Mouse (Mus musculus) thymus, adult 18-20 months (tissue): ENCODE data around the gene Zc2hc1b.
"Not testable (repeated sequence)": the region's sequence is repeated elsewhere in the genome, so short reads cannot be mapped to it uniquely, and the experiment has no call there.

Experiments
- DNase-seq, 2 experiments: peaks; one replicate each; pipeline ENCODE4 v3.0.0; 2022; ENCODE audit warnings: mixed read lengths in 2 of 2

Zc2hc1b gene

DNA sequence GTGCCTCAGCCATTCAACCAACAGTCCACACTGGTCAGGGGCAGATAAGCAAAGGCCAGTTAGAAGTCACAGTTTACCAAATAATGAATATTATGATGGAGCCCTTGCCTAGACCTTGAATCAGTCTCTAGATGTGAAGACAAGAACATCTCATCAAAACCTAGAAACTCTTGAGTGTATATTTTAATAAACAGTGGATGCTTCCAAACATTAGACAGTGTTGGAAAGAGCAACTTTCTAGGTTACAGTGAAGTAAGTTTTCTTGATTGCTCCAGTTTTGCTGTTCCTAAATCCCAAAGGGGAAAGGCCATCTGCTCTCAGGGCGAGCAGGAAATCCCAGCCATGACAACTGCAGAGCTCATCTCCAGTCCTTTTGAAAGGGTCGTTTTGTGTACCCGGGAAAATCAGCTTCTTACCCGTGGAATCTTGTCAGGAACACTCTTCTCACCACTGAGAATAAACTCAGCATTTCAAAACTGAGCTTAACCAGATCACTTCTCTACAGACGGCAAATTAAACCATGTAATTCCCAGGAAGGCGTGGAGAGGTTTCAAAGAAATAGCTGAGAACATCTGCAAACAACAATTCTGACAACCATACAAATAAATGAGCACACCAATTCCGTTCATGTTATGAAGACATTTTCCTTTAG, at the start of gene Zc2hc1b:
Gene Zc2hc1b, minus strand, starts transcription at position 51 of the 652 bp plus-strand sequence.
- DNase-seq: no peak

DNA sequence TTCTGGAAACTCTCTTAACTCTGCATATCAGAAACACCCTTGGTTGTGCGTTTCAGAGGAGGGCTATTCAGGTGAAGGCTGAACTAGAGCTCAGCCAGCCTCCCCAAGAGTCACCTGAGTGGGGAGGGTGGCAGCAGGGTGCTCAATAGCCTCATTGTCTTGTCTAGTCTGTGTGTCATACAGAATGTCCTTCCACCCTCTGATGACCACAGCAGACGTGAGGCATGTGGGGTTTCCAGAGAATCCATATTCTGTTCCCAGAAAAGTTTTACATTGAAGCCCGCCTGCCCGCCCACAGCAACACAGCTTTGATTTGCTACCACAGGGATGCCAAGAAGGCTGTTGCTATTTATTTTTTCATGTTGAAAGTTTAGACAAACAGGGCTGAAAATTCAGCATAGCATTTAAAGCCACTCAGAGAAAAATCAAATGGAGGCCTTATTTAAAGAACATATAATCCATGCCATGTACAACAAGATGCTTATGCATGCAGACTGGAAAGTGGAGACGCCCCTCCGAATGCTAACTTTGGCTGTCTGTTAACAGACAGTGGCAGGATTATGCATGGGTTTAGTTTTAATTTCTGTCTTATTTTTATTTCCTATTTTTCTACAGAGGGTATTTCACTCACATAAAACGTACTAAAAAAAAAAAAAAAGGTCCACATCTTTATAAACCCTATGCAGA, 47.7 kb upstream of the Zc2hc1b start:
- DNase-seq: no peak

DNA sequence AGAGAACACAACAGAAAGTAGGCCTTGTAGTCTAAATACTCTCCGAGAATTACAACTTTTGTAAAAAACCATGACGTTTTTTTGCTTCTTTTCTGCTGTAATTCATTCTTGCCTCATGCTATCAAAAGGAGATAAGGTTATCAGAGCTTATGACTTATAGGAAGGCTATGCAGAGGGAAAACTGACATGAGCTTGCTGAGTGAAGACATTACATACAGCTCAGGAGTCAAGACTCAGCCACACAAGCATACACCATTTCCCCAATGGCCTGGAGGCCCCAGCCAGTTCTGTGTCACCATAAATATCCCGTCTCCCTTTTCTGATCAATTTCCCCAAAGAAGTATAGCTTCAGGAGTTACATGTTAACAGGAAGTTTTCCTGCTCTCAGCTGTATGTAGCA, 44.3 kb upstream of the Zc2hc1b start:
- no peak for DNase-seq

DNA sequence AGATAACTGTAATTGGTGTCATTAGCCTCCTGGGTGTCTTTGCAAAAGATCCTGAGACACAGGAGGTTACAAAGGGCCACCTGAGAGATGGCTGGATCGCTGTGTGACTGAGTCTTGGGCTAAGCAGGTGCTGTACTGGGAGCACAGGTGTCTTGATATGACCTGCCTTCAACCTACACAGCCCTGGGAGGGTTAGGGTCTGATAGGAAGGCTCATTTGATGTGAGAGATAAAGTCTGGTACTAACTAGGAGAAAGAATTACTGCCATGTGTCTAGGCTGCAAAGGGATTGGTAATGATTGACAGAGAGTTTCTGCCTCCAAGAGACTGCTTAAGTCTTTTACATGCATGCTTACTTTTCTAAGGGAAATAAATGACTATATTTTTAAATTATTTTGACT, 42.2 kb upstream of the Zc2hc1b start:
- no peak for DNase-seq

DNA sequence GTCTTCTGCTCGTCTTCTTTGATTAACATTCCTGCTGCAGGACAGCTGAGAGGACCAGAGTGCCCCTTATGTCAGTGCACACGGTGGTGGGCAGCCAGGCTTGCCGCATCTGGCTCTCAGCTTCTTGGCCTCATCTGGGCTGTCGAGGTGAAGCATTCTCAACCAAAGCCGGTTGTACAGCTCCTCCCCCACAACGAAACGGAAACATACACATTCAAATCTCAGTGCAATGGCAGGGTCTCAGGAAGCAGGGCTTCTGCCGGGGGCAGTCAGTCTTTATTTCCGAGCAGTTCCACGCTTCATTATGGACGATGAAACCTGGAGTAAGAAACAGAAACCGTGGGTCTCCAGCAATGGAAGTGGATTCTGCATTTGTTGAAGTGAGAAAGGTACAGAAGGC, 36.1 kb upstream of the Zc2hc1b start:
- no peak for DNase-seq

DNA sequence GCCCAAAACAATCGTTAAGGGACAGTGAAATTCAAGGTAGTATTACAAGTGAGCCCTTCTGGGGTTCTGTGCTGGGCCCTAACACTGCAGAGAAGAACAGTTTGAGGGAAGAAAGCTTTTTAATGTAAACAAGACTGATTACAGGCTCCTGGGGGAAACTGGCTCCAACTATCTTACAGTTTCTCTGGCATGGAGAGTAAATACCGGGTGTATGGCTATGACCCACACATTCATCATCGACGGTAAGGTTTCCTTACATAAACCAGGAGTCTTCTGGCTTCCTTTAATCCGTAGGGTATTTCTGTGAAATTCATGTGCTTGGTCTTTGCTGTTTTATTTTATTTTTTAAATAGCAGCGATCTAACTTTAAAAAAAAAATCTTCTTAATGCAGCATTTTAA, 35.0 kb upstream of the Zc2hc1b start:
- no peak for DNase-seq

DNA sequence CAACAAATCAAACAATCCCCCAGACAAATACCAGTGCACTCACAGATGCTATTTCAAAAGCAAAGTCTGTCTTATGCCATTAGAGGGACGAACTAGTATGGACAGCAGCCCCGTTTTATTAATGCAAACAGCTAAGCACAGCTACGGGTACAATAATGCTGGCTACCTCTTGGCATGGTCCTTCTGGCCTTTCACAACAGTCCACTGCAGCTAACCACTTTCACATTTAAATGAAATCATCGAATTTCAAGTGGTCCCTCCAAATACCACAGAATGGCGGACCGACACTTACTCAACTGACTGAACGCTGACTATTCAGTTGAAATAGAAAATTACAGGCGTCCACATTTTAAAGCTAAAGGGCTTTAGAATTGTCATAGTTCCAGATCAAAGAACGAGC, 34.5 kb upstream of the Zc2hc1b start:
- no peak for DNase-seq

DNA sequence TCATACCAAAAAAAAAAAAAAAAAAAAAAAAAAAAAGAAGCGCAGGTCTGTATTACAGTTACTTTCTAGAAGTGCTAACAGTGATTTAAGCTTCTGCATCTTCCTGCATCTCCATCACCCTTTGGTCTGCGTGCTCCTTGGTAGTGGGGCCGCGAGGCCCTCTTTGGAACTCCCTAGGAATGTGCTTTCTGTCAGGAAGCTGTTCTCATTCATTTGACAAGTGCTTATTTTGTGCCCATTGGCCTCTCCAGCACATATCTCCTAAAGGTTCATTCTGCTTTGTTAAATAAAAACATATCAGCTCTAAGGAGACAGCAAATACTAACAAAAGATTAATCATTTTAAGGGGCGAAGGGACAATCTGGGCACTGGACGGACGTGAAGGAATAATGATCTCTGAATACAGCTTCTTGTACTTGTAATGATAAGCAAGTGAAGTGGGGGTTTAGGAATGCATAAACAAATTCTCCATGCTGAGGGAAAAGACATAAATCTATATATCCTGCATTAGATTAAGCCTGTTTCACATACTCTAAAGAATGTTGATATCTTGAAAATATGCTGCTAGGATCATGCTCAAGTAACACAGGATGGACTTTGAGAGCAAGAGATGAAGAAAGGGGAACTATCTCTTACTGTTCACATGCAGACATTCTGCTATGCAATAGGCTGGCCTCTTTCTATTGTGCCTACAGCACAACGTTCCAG, 32.3 kb upstream of the Zc2hc1b start:
- DNase-seq: no peak

DNA sequence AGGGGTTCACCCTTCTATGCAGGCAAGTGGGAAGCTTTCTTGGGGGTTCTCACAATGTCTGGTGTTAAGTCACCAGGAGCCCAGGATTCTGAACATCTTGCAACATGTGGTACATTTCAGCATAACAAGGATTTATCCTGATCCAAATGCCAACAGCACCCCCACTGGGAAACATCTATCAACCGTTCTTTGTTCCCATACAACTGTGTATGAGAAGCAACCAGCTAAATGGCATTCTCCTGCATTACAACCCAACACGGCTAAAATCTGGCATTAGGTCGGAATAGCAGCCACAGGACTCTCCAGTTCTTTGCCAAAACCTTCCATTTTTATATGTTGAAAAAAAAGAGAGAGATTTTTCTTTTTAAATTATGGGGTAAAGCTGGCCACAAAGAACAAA, 31.7 kb upstream of the Zc2hc1b start:
- DNase-seq: no peak

DNA sequence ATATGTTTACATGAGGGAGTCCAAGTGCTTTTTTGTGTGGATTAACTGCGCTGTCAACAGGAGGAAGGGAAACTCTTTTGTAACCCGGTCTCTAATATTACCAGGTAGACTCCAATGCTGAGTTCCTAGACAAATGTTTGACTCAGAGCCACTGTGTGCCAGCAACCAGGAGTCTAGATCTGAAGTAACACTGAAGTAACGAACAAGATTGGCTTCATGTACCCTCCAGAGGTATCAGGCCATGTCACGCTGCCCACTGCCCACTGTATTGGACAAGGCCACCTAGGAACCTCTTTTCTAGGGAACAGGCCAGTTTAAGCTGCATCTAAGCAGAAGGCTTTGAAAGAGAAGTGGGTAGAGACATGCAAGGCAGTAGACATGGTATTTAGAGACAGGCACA, 31.2 kb upstream of the Zc2hc1b start:
- no peak for DNase-seq

DNA sequence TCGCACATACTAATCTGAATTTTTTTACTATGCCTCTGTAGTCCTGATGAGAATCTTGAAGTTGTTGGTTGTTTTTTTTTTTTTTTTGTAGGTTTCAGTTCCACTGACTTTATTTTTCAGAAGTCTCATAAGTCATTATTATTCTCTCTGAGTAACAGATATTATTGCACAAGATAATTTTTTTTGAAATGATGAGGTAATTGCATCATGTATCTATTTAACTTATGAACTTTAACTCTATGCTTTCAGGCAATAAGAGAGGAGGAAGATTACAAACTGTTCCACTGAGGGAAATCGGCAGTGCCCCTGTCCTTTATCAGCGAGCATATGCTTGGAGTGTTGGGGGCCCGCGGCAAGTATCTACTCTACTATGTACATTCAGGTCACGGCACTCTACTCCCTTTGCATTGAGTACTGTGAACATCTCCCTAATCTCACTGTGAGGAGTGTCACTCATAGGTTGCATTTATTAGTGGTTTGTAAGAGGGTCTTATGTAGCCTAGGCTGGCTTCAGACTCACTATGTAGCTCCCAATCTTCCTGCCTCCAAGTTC, 24.0 kb upstream of the Zc2hc1b start:
- DNase-seq: no peak

DNA sequence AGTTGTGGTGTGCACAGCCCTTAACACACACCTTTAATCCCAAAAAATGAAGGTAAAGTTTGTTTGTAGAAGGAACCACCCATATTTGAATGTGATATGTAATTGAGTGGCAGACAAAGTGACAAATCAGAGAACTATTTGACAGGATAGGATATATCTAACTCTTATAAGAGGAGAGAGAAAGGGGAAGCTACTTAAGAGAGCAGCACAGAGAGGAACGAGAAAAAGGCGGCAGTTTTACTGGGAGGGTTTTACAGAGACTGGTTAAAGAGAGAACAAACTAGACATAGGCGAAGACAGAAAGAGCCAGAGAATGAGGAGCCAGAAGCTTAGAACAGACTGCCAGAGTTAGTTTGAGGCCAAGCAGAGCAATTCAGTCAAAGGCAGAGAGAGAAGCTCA, 23.0 kb upstream of the Zc2hc1b start:
- no peak for DNase-seq

DNA sequence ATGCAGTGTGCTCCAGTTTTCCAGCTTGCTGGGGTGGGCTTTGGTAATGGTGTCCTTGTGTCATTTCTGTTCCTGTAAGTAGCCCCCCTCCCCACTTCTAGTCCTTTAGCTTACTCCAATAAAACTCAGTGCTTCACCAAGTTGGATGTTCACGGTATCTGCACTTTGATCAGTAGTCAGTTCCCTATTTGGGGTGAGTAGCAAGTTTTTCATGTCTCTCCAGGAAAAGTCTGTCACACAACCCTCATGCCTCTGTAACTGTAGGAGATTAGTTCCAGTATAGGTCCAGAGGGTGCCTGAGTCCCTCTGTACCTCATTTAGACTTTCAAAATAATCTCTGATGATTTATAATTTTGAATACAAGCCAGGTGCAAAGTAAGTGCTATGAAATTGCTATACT, 21.4 kb upstream of the Zc2hc1b start:
- no peak for DNase-seq

DNA sequence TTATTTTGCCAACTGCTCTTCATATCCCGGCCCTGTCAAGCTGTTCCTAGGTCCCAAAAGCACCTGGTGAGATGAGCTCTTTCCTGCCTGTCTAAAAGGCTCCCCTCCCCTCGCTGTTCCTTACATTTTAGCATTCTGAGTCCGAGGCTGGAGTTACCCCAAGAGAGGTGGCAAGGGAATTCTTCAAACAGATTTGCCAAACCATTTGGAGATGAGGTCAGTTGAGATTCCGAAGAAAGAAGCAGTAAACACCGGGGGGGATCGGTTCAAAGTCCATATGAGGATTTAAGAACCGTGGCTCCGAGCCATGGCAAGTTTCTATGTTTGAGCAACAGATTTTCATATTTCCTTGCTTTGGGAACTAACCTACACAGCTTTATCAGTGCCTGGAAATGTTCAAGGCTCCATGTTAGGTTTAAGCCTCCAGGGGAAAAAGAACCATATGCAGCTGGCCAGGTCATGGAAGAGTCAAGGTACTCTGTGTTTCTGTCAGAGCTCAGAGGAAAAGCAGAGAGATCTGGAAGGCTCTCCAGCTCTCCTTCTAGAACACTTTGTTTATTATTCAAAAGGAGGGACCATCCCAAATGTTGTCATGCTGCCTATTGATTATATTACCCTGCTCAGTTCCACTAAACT, 19.2 kb upstream of the Zc2hc1b start:
- DNase-seq: no peak

DNA sequence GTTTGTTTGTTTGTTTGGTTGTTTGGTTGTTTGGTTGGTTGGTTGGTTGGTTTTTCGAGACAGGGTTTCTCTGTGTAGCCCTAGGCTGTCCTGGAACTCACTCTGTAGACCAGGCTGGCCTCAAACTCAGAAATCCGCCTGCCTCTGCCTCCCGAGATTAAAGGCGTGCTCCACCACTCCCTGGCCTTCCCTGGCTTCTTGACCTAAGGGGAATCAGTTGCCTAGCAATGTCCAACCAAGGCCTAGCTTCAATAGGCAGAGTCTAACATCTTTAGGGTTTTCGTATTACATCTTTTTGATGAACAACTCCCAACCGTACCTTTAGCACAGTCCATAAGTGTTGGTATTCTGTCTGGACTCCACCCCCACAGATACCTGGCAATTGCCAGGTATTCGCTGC, 15.7 kb upstream of the Zc2hc1b start:
- DNase-seq: not testable (repeated sequence)

DNA sequence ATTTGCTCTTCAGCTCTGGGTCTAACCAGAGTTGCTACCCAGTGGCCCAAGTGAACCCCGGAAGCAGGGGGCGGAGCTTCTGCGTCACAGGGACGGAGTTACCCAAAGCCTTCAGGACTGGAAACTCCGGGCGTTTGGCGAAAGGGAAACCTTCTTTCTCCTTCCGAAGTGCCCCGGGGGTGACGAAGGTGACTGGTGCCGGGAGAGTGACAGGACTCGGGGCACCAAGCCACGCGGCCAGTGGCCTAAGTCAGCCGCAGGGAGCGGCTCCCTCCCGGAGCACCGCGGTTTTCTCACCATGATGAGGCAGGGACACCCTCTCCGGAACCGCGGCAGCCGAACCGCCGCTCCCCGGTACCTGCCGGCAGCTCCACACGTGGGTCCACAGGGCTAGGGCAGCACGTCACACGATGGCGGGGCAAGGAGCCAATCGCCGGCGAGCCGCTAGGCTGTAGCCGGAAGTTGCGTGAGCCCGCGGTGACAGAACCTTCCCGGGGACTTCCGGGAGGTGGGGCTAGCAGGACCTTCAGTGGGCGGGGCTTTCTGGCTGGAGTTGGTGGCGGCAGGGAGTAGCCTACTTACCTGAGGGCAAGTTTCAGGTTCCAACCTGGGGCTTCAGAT, 15.0 kb upstream of the Zc2hc1b start, which contains the start of gene Ltv1:
Gene Ltv1, minus strand, starts transcription at position 438 of the 621 bp plus-strand sequence.
- peak; percentile 90 to 92 for DNase-seq

DNA sequence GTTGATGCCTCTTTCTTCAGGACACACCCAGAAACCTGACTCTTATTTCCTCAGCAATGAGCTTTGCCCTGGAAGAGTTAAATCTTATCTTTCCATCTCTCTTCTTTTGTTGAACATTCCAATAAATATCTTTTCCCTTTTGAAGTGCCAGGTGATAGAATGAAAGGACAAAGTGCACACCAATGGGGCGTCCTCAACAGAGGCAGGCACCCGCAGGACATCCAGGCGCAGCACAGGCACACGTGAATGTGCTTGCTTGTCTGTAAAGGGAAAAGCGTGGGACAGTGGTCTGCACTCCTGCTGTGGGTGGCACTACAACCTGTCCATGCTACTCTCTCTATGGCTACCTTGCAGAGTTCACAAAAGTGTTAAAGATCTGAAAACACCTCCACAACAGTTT, 12.1 kb upstream of the Zc2hc1b start:
- DNase-seq: no peak

DNA sequence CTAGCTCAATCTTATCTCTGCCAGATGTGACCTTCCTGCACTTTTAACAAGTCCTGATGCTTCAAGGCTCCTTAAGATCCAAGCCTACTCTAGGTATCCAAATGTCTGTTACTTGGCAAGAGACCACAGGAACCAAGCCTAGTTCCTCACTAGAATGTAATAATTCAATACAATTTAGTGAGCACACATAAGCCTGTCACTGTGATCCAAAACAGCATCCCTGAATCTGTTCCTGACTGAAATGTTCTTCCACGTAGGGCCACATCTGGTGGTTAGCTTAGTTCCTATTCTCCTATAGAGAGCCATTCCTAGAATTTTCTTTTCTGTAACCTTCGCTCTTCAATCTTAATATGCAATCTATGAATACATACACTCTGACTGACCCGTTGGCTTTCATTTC, 8.9 kb upstream of the Zc2hc1b start:
- no peak for DNase-seq

DNA sequence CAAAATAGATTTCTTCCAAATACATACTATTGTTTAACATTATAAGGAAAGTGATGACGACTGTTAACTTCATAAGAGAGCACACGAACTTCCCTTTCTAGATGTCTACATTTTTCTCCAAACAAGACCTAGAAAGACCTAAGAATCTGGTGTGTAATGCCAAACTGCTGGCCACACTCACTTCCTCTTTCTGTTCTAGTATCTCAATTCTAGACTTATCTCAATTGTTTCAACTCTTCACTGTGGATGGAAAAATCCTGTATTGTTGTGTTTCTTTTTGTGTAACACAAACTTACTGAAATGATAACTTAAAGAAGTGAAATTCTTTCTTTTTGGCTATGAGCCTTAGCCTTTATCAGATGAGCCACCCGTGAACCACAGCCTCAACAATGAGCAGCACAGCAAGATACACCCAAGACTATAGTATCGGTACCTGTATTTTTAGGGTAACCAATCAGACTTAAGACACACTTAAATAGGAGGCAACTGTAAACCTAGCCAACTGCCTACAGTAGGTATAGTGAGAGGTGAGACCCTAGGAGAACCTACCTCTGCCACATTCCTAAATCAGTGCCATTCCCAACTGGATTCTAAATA, 6.4 kb upstream of the Zc2hc1b start:
- no peak for DNase-seq

DNA sequence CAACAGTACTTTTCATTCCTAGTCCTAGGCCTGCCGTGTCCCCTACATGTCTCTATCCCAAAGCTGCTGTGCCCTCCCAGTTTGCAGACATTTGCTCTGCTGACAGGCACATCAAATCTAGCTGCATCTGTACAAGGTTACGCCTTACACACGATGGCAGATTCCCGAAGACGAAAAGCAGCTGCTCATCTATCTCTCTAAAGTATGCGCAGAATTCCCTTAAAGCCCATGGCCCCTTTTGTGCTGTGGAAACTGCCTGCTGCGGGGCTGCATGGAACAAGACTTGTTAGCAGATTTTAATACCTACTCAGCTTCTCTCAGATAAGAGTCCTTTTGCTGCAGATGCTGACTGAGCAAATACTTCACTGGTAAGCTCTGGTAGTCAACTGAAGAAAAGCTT, 2.4 kb upstream of the Zc2hc1b start:
- DNase-seq: no peak

DNA sequence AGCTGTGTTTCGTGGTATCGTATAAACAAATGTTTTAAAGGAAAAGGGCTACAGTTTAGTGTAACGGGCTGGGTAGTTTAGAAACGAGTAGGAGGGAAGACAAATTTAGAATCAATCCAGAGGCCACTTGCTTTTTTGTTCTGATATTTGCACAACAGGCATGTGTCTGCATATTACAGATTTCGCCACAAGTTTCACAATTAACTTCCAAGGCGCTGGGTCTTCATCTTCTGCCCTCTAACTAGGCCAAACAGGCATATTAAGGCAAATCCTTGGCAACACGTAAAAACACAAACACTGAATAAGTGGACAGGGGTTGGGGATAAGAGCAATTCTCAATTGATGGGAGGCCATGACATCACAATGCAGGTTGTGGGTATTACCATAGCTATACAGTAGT, 2.0 kb downstream of the Zc2hc1b start:
- DNase-seq: no peak

DNA sequence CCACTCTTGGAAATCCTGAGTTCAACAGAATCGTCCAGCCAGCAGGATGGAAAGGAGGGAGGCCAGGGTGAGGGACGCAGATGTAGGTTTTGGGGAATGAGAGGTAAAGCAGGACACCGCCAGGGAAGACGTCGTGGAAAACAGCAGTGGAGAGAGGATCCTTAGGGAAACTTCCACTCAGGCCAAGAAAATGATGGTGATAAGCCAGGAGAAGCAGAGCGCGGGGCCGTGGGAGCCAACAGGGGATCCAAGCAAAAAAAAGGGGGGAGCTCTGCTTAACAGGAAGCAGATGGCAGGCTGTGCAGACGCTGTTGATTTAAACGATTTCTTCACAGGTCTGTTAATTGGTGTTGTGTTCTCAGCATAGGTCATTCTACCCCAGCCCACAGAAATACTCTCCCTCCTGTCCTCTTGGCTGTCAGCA, 5.0 kb downstream of the Zc2hc1b start:
- DNase-seq: no peak
